Mouse (Mus musculus): ENCODE measurements around the gene Hist1h1b. TPM values are rescaled to one million over a fixed set of nuclear protein-coding genes. Genes with fewer than 3 reads are reported as not detected.
"Not testable (repeated sequence)": the region's sequence is repeated elsewhere in the genome, so short reads cannot be mapped to it uniquely, and the experiment has no call there.

The Hist1h1b gene
- polyA plus RNA-seq, 2 experiments: 8.2 to 19.7 TPM

- H3K9me3 ChIP-seq (ENCODE audit: control insufficient read depth, low read length): no peaks in the 10 kb centered on the region
- peak in 2 of 3 experiments; percentile 44 to 60 for DNase-seq (ENCODE audit: low read depth in 3 of 3, low spot score in 3 of 3)
- no peaks in the 10 kb centered on the region for H3K27me3 ChIP-seq (ENCODE audit: control insufficient read depth, insufficient read depth, low read length)
- TF ChIP-seq CTCF (IDR thresholded peaks at IDR 0.05; ENCODE audit: low read depth) (no peak), EP300 (IDR thresholded peaks at IDR 0.05; ENCODE audit: low read depth) (no peak; the same call in 1 of the 2 replicates)
- peaks cover 11 to 16% of the 10 kb centered on the region in 2 experiments for H3K4me1 ChIP-seq (replicated peaks; ENCODE audit: control insufficient read depth in 2 of 2, insufficient read depth in 2 of 2, low read length in 1 of 2)
- peak overlapping the region; percentile 72 to 77 for H3K4me3 ChIP-seq (ENCODE audit: insufficient read depth in 1 of 2, low read depth in 2 of 2, low read length in 2 of 2)
- H3K4me2 ChIP-seq (ENCODE audit: low read depth): peak overlapping the region; percentile 79
- peak overlapping the region; percentile 82 for H3K9ac ChIP-seq (replicated peaks)
- WGBS (ENCODE audit: insufficient replicate concordance): 3% methylated on average over 5 of the region's 5 CpGs
- ATAC-seq (ENCODE audit: insufficient read depth): no peak
- H3K36me3 ChIP-seq (replicated peaks; ENCODE audit: control insufficient read depth, insufficient read depth, low read depth): no peaks in the 10 kb centered on the region
- H3K27ac ChIP-seq: peak overlapping the region; percentile 85
Observed at GRCm38 (mm10) chr13:21749387-21750158, 30.9 kb downstream of the Hist1h1b start.

- Histone ChIP-seq H3K4me2 (ENCODE audit: low read depth) (no peak overlapping the region), H3K4me3 (ENCODE audit: insufficient read depth in 1 of 2, low read depth in 2 of 2, low read length in 2 of 2) (no peak overlapping the region), H3K9me3 (ENCODE audit: control insufficient read depth, low read length) (no peaks in the 10 kb centered on the region), H3K9ac (replicated peaks) (no peak overlapping the region), H3K4me1 (replicated peaks; ENCODE audit: control insufficient read depth in 2 of 2, insufficient read depth in 2 of 2, low read length in 1 of 2) (peaks cover 3 to 7% of the 10 kb centered on the region in 2 experiments; a peak in 3 of 4 replicates), H3K36me3 (replicated peaks; ENCODE audit: control insufficient read depth, insufficient read depth, low read depth) (no peaks in the 10 kb centered on the region), H3K27me3 (ENCODE audit: control insufficient read depth, insufficient read depth, low read length) (no peaks in the 10 kb centered on the region), H3K27ac (no peak overlapping the region)
- no peak for TF ChIP-seq CTCF (IDR thresholded peaks at IDR 0.05; ENCODE audit: low read depth)
- TF ChIP-seq EP300 (IDR thresholded peaks at IDR 0.05; ENCODE audit: low read depth): no peak
- ATAC-seq (ENCODE audit: insufficient read depth): no peak
- WGBS (ENCODE audit: insufficient replicate concordance): 32% methylated on average over 1 of the region's 1 CpGs
- no peak for DNase-seq (ENCODE audit: low read depth in 3 of 3, low spot score in 3 of 3)
Observed at GRCm38 (mm10) chr13:21745006-21745405, 35.4 kb downstream of the Hist1h1b start.

DNA sequence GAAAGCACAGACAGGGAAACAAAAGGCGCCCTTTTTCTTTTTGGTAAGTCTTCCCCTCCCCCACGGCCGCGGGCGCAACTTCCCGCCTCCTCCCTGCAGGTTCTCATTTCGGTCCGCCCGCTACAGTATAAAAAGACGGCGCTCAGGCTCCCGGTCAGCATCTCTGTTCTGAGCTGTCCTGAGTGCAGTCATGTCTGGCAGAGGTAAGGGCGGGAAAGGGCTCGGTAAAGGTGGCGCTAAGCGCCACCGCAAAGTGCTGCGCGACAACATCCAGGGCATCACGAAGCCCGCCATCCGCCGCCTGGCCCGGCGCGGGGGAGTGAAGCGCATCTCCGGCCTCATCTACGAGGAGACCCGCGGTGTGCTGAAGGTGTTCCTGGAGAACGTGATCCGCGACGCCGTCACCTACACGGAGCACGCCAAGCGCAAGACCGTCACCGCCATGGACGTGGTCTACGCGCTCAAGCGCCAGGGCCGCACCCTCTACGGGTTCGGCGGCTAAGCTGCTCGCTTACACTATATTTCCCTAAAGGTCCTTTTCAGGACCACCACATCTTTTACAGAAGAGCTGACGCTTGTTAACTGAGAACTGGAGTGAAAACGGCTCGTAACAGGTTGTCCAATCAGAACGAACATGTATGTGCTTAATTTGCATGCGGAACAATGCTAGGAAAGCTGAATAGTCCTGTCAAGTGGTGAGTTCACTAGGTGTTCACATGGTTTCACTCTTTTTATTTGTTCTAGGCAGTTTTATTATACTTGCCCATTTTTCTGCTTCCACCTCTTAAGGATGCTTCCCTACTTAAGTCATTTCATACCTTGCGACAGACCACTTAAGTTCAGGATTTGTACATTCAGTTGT is 45.3 kb downstream of the Hist1h1b start, which contains the start of gene Hist1h4j:
Hist1h4j (plus strand) TSS at position 159 of the 862 bp plus-strand sequence.
- H3K9me3 ChIP-seq (ENCODE audit: control insufficient read depth, low read length); H3K4me1 ChIP-seq (replicated peaks; ENCODE audit: control insufficient read depth in 2 of 2, insufficient read depth in 2 of 2, low read length in 1 of 2); H3K36me3 ChIP-seq (replicated peaks; ENCODE audit: control insufficient read depth, insufficient read depth, low read depth); H3K27me3 ChIP-seq (ENCODE audit: control insufficient read depth, insufficient read depth, low read length): not testable (repeated sequence)
- 0% methylated on average over 43 of the region's 56 CpGs for WGBS (ENCODE audit: insufficient replicate concordance)
- DNase-seq (ENCODE audit: low read depth in 3 of 3, low spot score in 3 of 3) (peak; percentile 81 to 83 (median 82)), ATAC-seq (ENCODE audit: insufficient read depth) (peak; percentile 88)
- peak within 1 kb of the TSS; percentile 90 for H3K9ac ChIP-seq (replicated peaks)
- H3K4me2 ChIP-seq (ENCODE audit: low read depth): peak within 1 kb of the TSS; percentile 76
- H3K4me3 ChIP-seq (ENCODE audit: insufficient read depth in 1 of 2, low read depth in 2 of 2, low read length in 2 of 2): peak within 1 kb of the TSS; percentile 56 to 59
- TF ChIP-seq CTCF (IDR thresholded peaks at IDR 0.05; ENCODE audit: low read depth) (0 out of 2 replicates have a peak, but pooled peaks have one; percentile 6), EP300 (IDR thresholded peaks at IDR 0.05; ENCODE audit: low read depth) (peak; percentile 86)
- peak within 1 kb of the TSS; percentile 92 for H3K27ac ChIP-seq

DNA sequence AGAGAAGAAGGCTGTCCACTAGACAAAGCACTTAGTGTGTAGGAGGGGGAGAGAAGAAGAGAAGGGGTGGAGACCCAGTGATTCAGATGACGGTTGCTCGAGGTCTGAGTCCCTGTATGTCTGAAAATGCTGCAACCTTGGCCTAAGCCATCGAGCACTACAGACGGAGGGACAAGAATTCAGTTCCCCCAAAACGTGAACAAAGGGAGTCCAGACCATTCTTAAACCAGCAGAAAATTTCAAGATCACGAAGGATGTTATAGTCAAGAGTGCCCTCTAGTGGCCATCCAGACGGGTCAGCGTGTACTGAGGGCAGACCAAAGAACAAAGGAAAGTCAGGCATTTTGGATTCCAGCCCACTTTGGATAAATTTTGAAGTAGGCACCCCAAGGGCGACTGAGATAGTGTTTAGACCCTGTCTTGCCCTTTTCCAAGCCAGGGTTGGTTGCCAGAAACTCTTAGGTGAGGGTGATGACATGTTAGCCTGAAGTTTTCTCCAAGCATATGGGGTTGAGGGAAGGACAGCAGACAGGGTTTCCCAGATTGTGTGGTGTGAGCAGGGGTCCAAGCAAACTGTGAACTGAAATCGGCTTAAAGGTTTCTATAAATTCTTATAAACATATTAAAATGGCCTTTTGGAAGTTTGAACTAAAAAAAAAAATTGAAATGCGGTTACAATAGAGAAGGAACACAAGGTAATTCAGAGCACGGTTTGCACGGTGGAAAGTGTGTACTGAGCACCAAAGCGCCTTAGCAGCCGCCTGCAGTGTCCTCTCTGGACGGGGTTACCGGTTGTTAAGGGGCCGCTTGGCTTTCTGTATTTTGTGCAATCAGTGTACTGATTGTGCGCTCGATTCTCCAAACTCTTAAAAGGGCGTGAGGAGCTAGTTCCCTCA is 46.2 kb downstream of the Hist1h1b start:
- Histone ChIP-seq H3K27me3 (ENCODE audit: control insufficient read depth, insufficient read depth, low read length) (no peaks in the 10 kb centered on the region), H3K4me1 (replicated peaks; ENCODE audit: control insufficient read depth in 2 of 2, insufficient read depth in 2 of 2, low read length in 1 of 2) (peaks cover 0 to 7% of the 10 kb centered on the region in 2 experiments; a peak in 3 of 4 replicates), H3K36me3 (replicated peaks; ENCODE audit: control insufficient read depth, insufficient read depth, low read depth) (no peaks in the 10 kb centered on the region), H3K4me3 (ENCODE audit: insufficient read depth in 1 of 2, low read depth in 2 of 2, low read length in 2 of 2) (peak overlapping the region; percentile 56 to 59), H3K9ac (replicated peaks) (peak overlapping the region; percentile 90), H3K4me2 (ENCODE audit: low read depth) (peak overlapping the region; percentile 76), H3K9me3 (ENCODE audit: control insufficient read depth, low read length) (no peaks in the 10 kb centered on the region), H3K27ac (peak overlapping the region; percentile 92)
- peak; percentile 60 for ATAC-seq (ENCODE audit: insufficient read depth)
- TF ChIP-seq CTCF (IDR thresholded peaks at IDR 0.05; ENCODE audit: low read depth) (peak; percentile 93), EP300 (IDR thresholded peaks at IDR 0.05; ENCODE audit: low read depth) (0 out of 2 replicates have a peak, but pooled peaks have one; percentile 38)
- DNase-seq (ENCODE audit: low read depth in 3 of 3, low spot score in 3 of 3): peak; percentile 82 to 84 (median 82)
- 1% methylated on average over 21 of the region's 21 CpGs for WGBS (ENCODE audit: insufficient replicate concordance)
